Mouse (Mus musculus) frontal cortex, postnatal 14 days (tissue): ENCODE results near the gene Ppox.

Experiments used
- DNase-seq, 2 experiments: peaks; one replicate each; pipeline ENCODE4 v3.0.0; 2022; ENCODE audit warnings: low spot score in 2 of 2

Ppox gene

GRCm38 (mm10) chr1:171285096-171285892 is 4.3 kb upstream of the Ppox start:
- DNase-seq, result no peak

- no peak for DNase-seq
Observed at GRCm38 (mm10) chr1:171284491-171284890, 3.5 kb upstream of the Ppox start.

GRCm38 (mm10) chr1:171283188-171284160 is 2.5 kb upstream of the Ppox start:
- DNase-seq, result no peak

- no peak for DNase-seq
Observed at GRCm38 (mm10) chr1:171282086-171282805, 1.3 kb upstream of the Ppox start.

- DNase-seq, result peak in 1 of 2 experiments; percentile 74
Observed at GRCm38 (mm10) chr1:171281528-171281923, 540 bp upstream of the Ppox start.

- no peak for DNase-seq
Observed at GRCm38 (mm10) chr1:171280250-171280915, 603 bp downstream of the Ppox start.

GRCm38 (mm10) chr1:171279721-171280120 is 1.3 kb downstream of the Ppox start:
- DNase-seq, result no peak

- no peak for DNase-seq
Observed at GRCm38 (mm10) chr1:171279012-171279705, 1.8 kb downstream of the Ppox start.

GRCm38 (mm10) chr1:171278436-171278835 is 2.5 kb downstream of the Ppox start:
- no peak for DNase-seq

- no peak for DNase-seq
Observed at GRCm38 (mm10) chr1:171277736-171278135, 3.2 kb downstream of the Ppox start.

- DNase-seq, result no peak
Observed at GRCm38 (mm10) chr1:171276110-171276748, 4.8 kb downstream of the Ppox start.

GRCm38 (mm10) chr1:171275144-171275734 is 5.7 kb downstream of the Ppox start:
- no peak for DNase-seq

- DNase-seq, result no peak
Observed at GRCm38 (mm10) chr1:171274171-171274570, 6.8 kb downstream of the Ppox start.

- no peak for DNase-seq
Observed at GRCm38 (mm10) chr1:171272086-171272485, 8.9 kb downstream of the Ppox start.

- DNase-seq, result no peak
Observed at GRCm38 (mm10) chr1:171271622-171272021, 9.4 kb downstream of the Ppox start.

GRCm38 (mm10) chr1:171271196-171271595 is 9.8 kb downstream of the Ppox start:
- DNase-seq, result no peak

GRCm38 (mm10) chr1:171270573-171270900 is 10.4 kb downstream of the Ppox start:
- DNase-seq, result no peak

- peak; percentile 84 to 94 for DNase-seq
Observed at GRCm38 (mm10) chr1:171269848-171270572, 11.0 kb downstream of the Ppox start, which contains the start of gene B4galt3. Gene B4galt3 (plus strand): TSS chr1:171270328.

GRCm38 (mm10) chr1:171268341-171268740 is 12.6 kb downstream of the Ppox start:
- DNase-seq, result no peak
